Mouse (Mus musculus) subcutaneous adipose tissue, adult 2 months (tissue): Measurements from ENCODE around the gene Tmem267. TPM values are rescaled to one million over a fixed set of nuclear protein-coding genes. Genes with fewer than 3 reads are reported as not detected.

Source experiments
- polyA plus RNA-seq: library from polyadenylated mRNA; depleted of rRNA; stranded (reverse); fragments of >200 nt; gene quantifications from 2 replicates; pipeline ENCODE4 v1.2.3, GENCODE M21; 2012; ENCODE audit warnings: low replicate concordance; rRNA removed

Gene Tmem267
- 8.4 and 10.5 TPM in 2 replicates for polyA plus RNA-seq

GRCm38 (mm10) chr13:119487880-119488580 lies at the start of gene Tmem267, which contains the start of gene 3110070M22Rik:
Gene Tmem267, plus strand, starts transcription at chr13:119488039.
Gene 3110070M22Rik, minus strand, starts transcription at chr13:119488383.

GRCm38 (mm10) chr13:119462596-119463560 lies 25.0 kb upstream of the Tmem267 start, which contains the start of gene 4833420G17Rik:
Gene 4833420G17Rik, plus strand, starts transcription at chr13:119462768.

GRCm38 (mm10) chr13:119623634-119624033 lies 135.8 kb downstream of the Tmem267 start, which contains the start of gene Ccl28:
Gene Ccl28, plus strand, starts transcription at chr13:119623819.

Other genes with a start within 250 kb of the Tmem267 start
- 25.3 and 35.1 TPM in 2 replicates for gene Paip1, start 59.4 kb upstream of the Tmem267 start, polyA plus RNA-seq
- gene 4833420G17Rik, start 25.3 kb upstream of the Tmem267 start, polyA plus RNA-seq, result 18.0 and 46.1 TPM in 2 replicates
- gene 3110070M22Rik, start 344 bp downstream of the Tmem267 start, polyA plus RNA-seq, result 1.2 and 1.3 TPM in 2 replicates
- 0.04 and 2.5 TPM in 2 replicates for gene Ccl28, start 135.8 kb downstream of the Tmem267 start, polyA plus RNA-seq
- gene Hmgcs1, start 202.3 kb downstream of the Tmem267 start, polyA plus RNA-seq, result 36.6 and 111 TPM in 2 replicates